Mouse (Mus musculus): ENCODE measurements at regions not wholly inside any gene's neighbourhood (a gene's known extent, or its start where the extent isn't known, plus 50 kb on each side); places are given as distances from the start of the nearest gene placed in this dataset.

- TF ChIP-seq CTCF (IDR thresholded peaks at IDR 0.05; ENCODE audit: low read depth) (no peak), EP300 (IDR thresholded peaks at IDR 0.05; ENCODE audit: low read depth) (no peak)
Measured at GRCm38 (mm10) chr7:115341007-115341406, 597.5 kb downstream of the Insc start.
